Mouse (Mus musculus) heart, postnatal 0 days (tissue): ENCODE measurements around the gene D630045J12Rik.

ENCODE experiments used
- CTCF ChIP-seq: IDR thresholded peaks from 2 replicates; pipeline ENCODE4 v1.5.1; 2016; ENCODE audit warnings: antibody characterized with exemption, control low read depth, low read depth
- EP300 ChIP-seq: IDR thresholded peaks from 2 replicates; pipeline ENCODE4 v1.6.1; 2016; ENCODE audit warnings: antibody characterized with exemption, low read depth

- TF ChIP-seq CTCF = no peak
- TF ChIP-seq EP300 = no peak
Observed at GRCm38 (mm10) chr6:38120681-38121371, 133.0 kb downstream of the D630045J12Rik start.
